Mouse (Mus musculus) mesoderm, embryonic 11.5 days (tissue): Measurements from ENCODE around the gene Cilp.
A peak's percentile ranks its signal among the peaks of the same experiment; 100 is the strongest.

Experiments
- DNase-seq: peaks from one replicate; pipeline ENCODE4 v3.0.0-alpha.2; 2012; ENCODE audit warnings: low read depth, low spot score

Gene Cilp

GRCm38 (mm10) chr9:65293973-65294715 lies 29.2 kb downstream of the Cilp start, which contains the start of gene Clpx:
Clpx (plus strand) TSS chr9:65294260.
- peak; percentile 100 for DNase-seq

- DNase-seq: peak; percentile 12
These were observed 29.9 kb downstream of the Cilp start for GRCm38 (mm10) chr9:65294716-65295378.

- DNase-seq: no peak
These were observed 32.1 kb downstream of the Cilp start for GRCm38 (mm10) chr9:65297056-65297455.

- no peak for DNase-seq
These were observed 33.8 kb downstream of the Cilp start for GRCm38 (mm10) chr9:65298761-65299160.

- no peak for DNase-seq
These were observed 34.7 kb downstream of the Cilp start for GRCm38 (mm10) chr9:65299650-65300049.

GRCm38 (mm10) chr9:65302327-65302983 lies 37.5 kb downstream of the Cilp start:
- no peak for DNase-seq

- no peak for DNase-seq
These were observed 38.6 kb downstream of the Cilp start for GRCm38 (mm10) chr9:65303586-65303985.

GRCm38 (mm10) chr9:65304300-65304699 lies 39.3 kb downstream of the Cilp start:
- DNase-seq: no peak

GRCm38 (mm10) chr9:65306672-65307071 lies 41.7 kb downstream of the Cilp start:
- no peak for DNase-seq

- DNase-seq: no peak
These were observed 43.0 kb downstream of the Cilp start for GRCm38 (mm10) chr9:65308011-65308410.

- no peak for DNase-seq
These were observed 47.8 kb downstream of the Cilp start for GRCm38 (mm10) chr9:65312669-65313357.

GRCm38 (mm10) chr9:65313846-65314245 lies 48.9 kb downstream of the Cilp start:
- DNase-seq: no peak

- no peak for DNase-seq
These were observed 57.4 kb downstream of the Cilp start for GRCm38 (mm10) chr9:65322255-65322900.

- no peak for DNase-seq
These were observed 61.0 kb downstream of the Cilp start for GRCm38 (mm10) chr9:65325971-65326370.

GRCm38 (mm10) chr9:65327371-65327770 lies 62.4 kb downstream of the Cilp start:
- DNase-seq: no peak
